Mouse (Mus musculus) G1E (cell line): Measurements from ENCODE around the gene Chka. TPM values are rescaled to one million over a fixed set of nuclear protein-coding genes. Genes with fewer than 3 reads are reported as not detected.

ENCODE experiments used
- ATAC-seq: 2 replicates; pipeline ENCODE4 v1.8.0; 2016; ENCODE audit warnings: mild to moderate bottlenecking; ENCODE audit not compliant: insufficient number of reproducible peaks, poor library complexity, low FRiP score, severe bottlenecking; ENCODE audit errors: extremely low read depth
- DNase-seq: peaks from one replicate; pipeline ENCODE4 v3.0.0; 2012; ENCODE audit warnings: low spot score
- H3K27me3 ChIP-seq: 2 replicates; pipeline ENCODE4 v1.6.1; 2012; ENCODE audit warnings: mild to moderate bottlenecking, low read length, inconsistent platforms; ENCODE audit not compliant: insufficient read depth
- H3K36me3 ChIP-seq: replicated peaks from 2 replicates; pipeline ENCODE3; 2012; ENCODE audit warnings: mild to moderate bottlenecking, inconsistent platforms
- H3K4me1 ChIP-seq: 2 replicates; pipeline ENCODE4 v1.6.1; 2012; ENCODE audit warnings: low read depth, low read length, inconsistent platforms, mixed read lengths; ENCODE audit not compliant: insufficient read depth
- H3K4me3 ChIP-seq: 2 replicates; pipeline ENCODE4 v1.5.1; 2012; ENCODE audit warnings: low read depth, mild to moderate bottlenecking, inconsistent platforms, low read length, moderate library complexity, mixed read lengths
- H3K9me3 ChIP-seq: replicated peaks from 2 replicates; pipeline ENCODE4 v1.6.1; 2012; ENCODE audit warnings: inconsistent platforms
- CTCF ChIP-seq: IDR thresholded peaks from 2 replicates; pipeline ENCODE4 v1.5.1; 2012; ENCODE audit warnings: low read depth, low read length, inconsistent platforms, mixed read lengths
- GATA1 ChIP-seq: IDR thresholded peaks from 2 replicates; pipeline ENCODE4 v1.6.1; 2012; ENCODE audit warnings: borderline replicate concordance, low read length, inconsistent platforms, mixed read lengths
- GATA2 ChIP-seq: IDR thresholded peaks from 2 replicates; pipeline ENCODE4 v1.6.1; 2012; ENCODE audit warnings: low read depth, low read length, inconsistent platforms, borderline replicate concordance
- POLR2AphosphoS5 ChIP-seq: IDR thresholded peaks from 2 replicates; pipeline ENCODE4 v1.6.1; 2012; ENCODE audit warnings: low read depth, low read length, inconsistent platforms; ENCODE audit not compliant: insufficient replicate concordance
- TAL1 ChIP-seq: conservative IDR thresholded peaks from 2 replicates; pipeline ENCODE4 v1.6.1; 2012; ENCODE audit warnings: low read depth, low read length, inconsistent platforms, mixed read lengths
- polyA plus RNA-seq: library from polyadenylated mRNA; stranded (reverse); fragments of >175 nt; gene quantifications from 2 replicates; pipeline ENCODE4 v1.2.3, GENCODE M21; 2012
- total RNA-seq, 2 experiments: library from RNA; stranded (forward) in 1 of 2; stranded (reverse) in 1 of 2; fragments of 200-1000 nt in 1 of 2; fragments of >200 nt in 1 of 2; fragmentation: Nextera tagmentation in 1 of 2; gene quantifications; 2 replicates each; pipeline ENCODE4 v1.2.3; 2014 to 2017

Gene Chka
- total and polyA plus RNA-seq, 3 experiments = 7.4 to 31.7 (median 26.7) TPM

GRCm38 (mm10) chr19:3890181-3890580 is 38.6 kb downstream of the Chka start:
- no peak for DNase-seq

GRCm38 (mm10) chr19:3893545-3894116 is 42.1 kb downstream of the Chka start:
- Histone ChIP-seq H3K9me3 (no peaks in the 10 kb centered on the region), H3K4me1 (no peaks in the 10 kb centered on the region), H3K27me3 (no peaks in the 10 kb centered on the region), H3K4me3 (no peak overlapping the region), H3K36me3 (peaks cover 98% of the 10 kb centered on the region)
- TF ChIP-seq GATA1 (no peak), CTCF (no peak), GATA2 (no peak), TAL1 (no peak), POLR2AphosphoS5 (no peak)
- ATAC-seq = no peak
- no peak for DNase-seq

More at GRCm38 (mm10) chr19:3890181-3890580, 38.6 kb downstream of the Chka start:
- Histone ChIP-seq H3K4me3 (no peak overlapping the region), H3K36me3 (peaks cover 93% of the 10 kb centered on the region), H3K27me3 (no peaks in the 10 kb centered on the region), H3K4me1 (no peaks in the 10 kb centered on the region), H3K9me3 (no peaks in the 10 kb centered on the region)
- no peak for TF ChIP-seq GATA2
- TF ChIP-seq CTCF = no peak
- TF ChIP-seq TAL1 = no peak
- TF ChIP-seq POLR2AphosphoS5 = no peak
- no peak for TF ChIP-seq GATA1
- ATAC-seq = no peak

GRCm38 (mm10) chr19:3894294-3894693 is 42.7 kb downstream of the Chka start:
- peaks cover 98% of the 10 kb centered on the region for H3K36me3 ChIP-seq
- no peak for DNase-seq

GRCm38 (mm10) chr19:3895171-3895631 is 43.6 kb downstream of the Chka start:
- H3K4me3 ChIP-seq = no peak overlapping the region
- H3K4me1 ChIP-seq = no peaks in the 10 kb centered on the region
- ATAC-seq = no peak
- no peaks in the 10 kb centered on the region for H3K27me3 ChIP-seq
- TF ChIP-seq TAL1 = no peak
- no peak for TF ChIP-seq GATA2
- TF ChIP-seq GATA1 = no peak
- TF ChIP-seq CTCF = no peak
- no peak for TF ChIP-seq POLR2AphosphoS5
- H3K9me3 ChIP-seq = no peaks in the 10 kb centered on the region
- peaks cover 99% of the 10 kb centered on the region for H3K36me3 ChIP-seq
- DNase-seq = no peak

More at GRCm38 (mm10) chr19:3894294-3894693, 42.7 kb downstream of the Chka start:
- Histone ChIP-seq H3K27me3 (no peaks in the 10 kb centered on the region), H3K4me3 (no peak overlapping the region), H3K9me3 (no peaks in the 10 kb centered on the region), H3K4me1 (no peaks in the 10 kb centered on the region)
- ATAC-seq = no peak
- TF ChIP-seq TAL1 (no peak), GATA2 (no peak), GATA1 (no peak), POLR2AphosphoS5 (no peak), CTCF (no peak)

GRCm38 (mm10) chr19:3896208-3896607 is 44.6 kb downstream of the Chka start:
- ATAC-seq = no peak
- no peak for DNase-seq
- Histone ChIP-seq H3K36me3 (peaks cover 92% of the 10 kb centered on the region), H3K4me1 (no peaks in the 10 kb centered on the region), H3K9me3 (no peaks in the 10 kb centered on the region), H3K27me3 (no peaks in the 10 kb centered on the region), H3K4me3 (no peak overlapping the region)
- no peak for TF ChIP-seq CTCF
- no peak for TF ChIP-seq POLR2AphosphoS5
- no peak for TF ChIP-seq TAL1
- TF ChIP-seq GATA2 = no peak
- TF ChIP-seq GATA1 = no peak

- Histone ChIP-seq H3K36me3 (peaks cover 92% of the 10 kb centered on the region), H3K4me1 (no peaks in the 10 kb centered on the region), H3K4me3 (no peak overlapping the region), H3K27me3 (no peaks in the 10 kb centered on the region), H3K9me3 (no peaks in the 10 kb centered on the region)
- no peak for DNase-seq
- no peak for TF ChIP-seq GATA2
- no peak for TF ChIP-seq POLR2AphosphoS5
- no peak for TF ChIP-seq CTCF
- TF ChIP-seq TAL1 = no peak
- TF ChIP-seq GATA1 = no peak
- no peak for ATAC-seq
These were observed 46.0 kb downstream of the Chka start for GRCm38 (mm10) chr19:3897557-3897956.

GRCm38 (mm10) chr19:3898952-3899351 is 47.4 kb downstream of the Chka start:
- DNase-seq = no peak
- H3K36me3 ChIP-seq = peaks cover 92% of the 10 kb centered on the region
- ATAC-seq = no peak

More at GRCm38 (mm10) chr19:3898952-3899351, 47.4 kb downstream of the Chka start:
- H3K27me3 ChIP-seq = no peaks in the 10 kb centered on the region
- H3K9me3 ChIP-seq = no peaks in the 10 kb centered on the region
- no peak overlapping the region for H3K4me3 ChIP-seq
- TF ChIP-seq GATA1 = no peak
- no peak for TF ChIP-seq GATA2
- TF ChIP-seq POLR2AphosphoS5 = no peak
- TF ChIP-seq CTCF = no peak
- TF ChIP-seq TAL1 = no peak
- H3K4me1 ChIP-seq = no peaks in the 10 kb centered on the region; the same call in 1 of the 2 replicates
